Mouse (Mus musculus) megakaryocyte, embryonic 14.5 days (primary cell): ENCODE measurements around the gene Phxr2.

Source experiments
- FLI1 ChIP-seq: IDR thresholded peaks from 2 replicates; pipeline ENCODE4 v1.6.1; 2012; ENCODE audit warnings: low read length, inconsistent platforms, mixed read lengths
- GATA1 ChIP-seq: IDR thresholded peaks from 3 replicates; pipeline ENCODE4 v1.6.1; 2012; ENCODE audit warnings: mixed read lengths, low read length, inconsistent platforms, borderline replicate concordance

DNA sequence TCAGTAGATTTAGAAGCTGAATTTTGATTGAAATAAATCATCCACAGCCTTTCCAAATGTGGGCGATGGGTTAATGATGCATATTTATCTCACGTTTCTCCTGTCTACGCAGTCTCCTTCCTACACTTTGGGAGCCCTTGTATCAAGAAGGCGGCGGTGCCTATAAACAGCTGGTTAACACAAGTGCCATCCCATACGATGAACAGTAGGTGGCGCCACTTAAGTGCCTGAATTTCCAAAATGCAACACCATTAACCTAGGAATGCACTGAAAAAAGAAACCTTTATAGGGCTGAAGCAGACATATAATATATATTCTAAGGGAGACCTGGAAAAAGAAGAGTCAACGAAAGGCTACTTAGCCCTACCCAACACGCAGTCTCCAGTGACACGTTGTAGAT lies 28.8 kb downstream of the Phxr2 start:
- TF ChIP-seq GATA1 (no peak), FLI1 (no peak)
